Mouse (Mus musculus) heart, postnatal 0 days (tissue): ENCODE results near the gene Tbxas1.

Experiments used
- CTCF ChIP-seq: IDR thresholded peaks from 2 replicates; pipeline ENCODE4 v1.5.1; 2016; ENCODE audit warnings: antibody characterized with exemption, control low read depth, low read depth
- EP300 ChIP-seq: IDR thresholded peaks from 2 replicates; pipeline ENCODE4 v1.6.1; 2016; ENCODE audit warnings: antibody characterized with exemption, low read depth

- TF ChIP-seq EP300 (no peak), CTCF (no peak)
Observed at GRCm38 (mm10) chr6:38949683-38950161, 74.5 kb downstream of the Tbxas1 start.
